In genomic region chr17:73008901-73009300, GRCm38 (mm10) we compare ENCODE assay signal across 8 mouse cellular contexts.
DNase-seq lines count a peak whose midpoint lies in the region; ATAC-seq and TF ChIP-seq lines count a peak whose summit lies in the region.

No protein-coding gene starts in this region.

- H3K36me3 ChIP-seq in midbrain, embryonic 10.5 days: no peaks in the 10 kb centered on the region
- no peaks in the 10 kb centered on the region for H3K36me3 ChIP-seq in midbrain, embryonic 13.5 days
- H3K36me3 ChIP-seq in heart, postnatal 0 days (replicated peaks; ENCODE audit: control insufficient read depth, insufficient read depth, low read length): no peaks in the 10 kb centered on the region

- no peak for ATAC-seq in midbrain, embryonic 13.5 days
- peak; percentile 48; the same call in 1 of the 2 replicates for ATAC-seq in heart, postnatal 0 days (ENCODE audit: insufficient read depth, low read depth)

- 58% methylated on average over 4 of the region's 4 CpGs for WGBS in midbrain, embryonic 10.5 days
- 61% methylated on average over 4 of the region's 4 CpGs for WGBS in midbrain, embryonic 13.5 days
- 55% methylated on average over 4 of the region's 4 CpGs for WGBS in heart, postnatal 0 days

- no peak overlapping the region for H3K4me2 ChIP-seq in midbrain, embryonic 13.5 days (replicated peaks)
- H3K4me2 ChIP-seq in heart, postnatal 0 days (ENCODE audit: low read depth, low read length): no peak overlapping the region

- intact Hi-C loops in left cerebral cortex, postnatal 14 days (cut with DNase I): no loop called here

- H3K4me3 ChIP-seq in midbrain, embryonic 10.5 days: no peak overlapping the region
- H3K4me3 ChIP-seq in midbrain, embryonic 13.5 days (replicated peaks): no peak overlapping the region
- H3K4me3 ChIP-seq in heart, postnatal 0 days (ENCODE audit: low read depth, low read length): no peak overlapping the region

- no peak overlapping the region for H3K27ac ChIP-seq in midbrain, embryonic 10.5 days (replicated peaks)
- H3K27ac ChIP-seq in midbrain, embryonic 13.5 days: no peak overlapping the region
- no peak overlapping the region for H3K27ac ChIP-seq in heart, postnatal 0 days (ENCODE audit: low read depth)

- H3K27me3 ChIP-seq in midbrain, embryonic 10.5 days (ENCODE audit: low read depth, poor library complexity, severe bottlenecking): no peaks in the 10 kb centered on the region
- no peaks in the 10 kb centered on the region for H3K27me3 ChIP-seq in midbrain, embryonic 13.5 days
- H3K27me3 ChIP-seq in heart, postnatal 0 days (ENCODE audit: control insufficient read depth, insufficient read depth, low read length): no peaks in the 10 kb centered on the region

- TF ChIP-seq EP300 in heart, postnatal 0 days (IDR thresholded peaks at IDR 0.05; ENCODE audit: low read depth): no peak

- TF ChIP-seq CTCF in heart, postnatal 0 days (IDR thresholded peaks at IDR 0.05; ENCODE audit: low read depth): peak; percentile 77

- peaks cover 13% of the 10 kb centered on the region for H3K4me1 ChIP-seq in midbrain, embryonic 10.5 days
- peaks cover 4% of the 10 kb centered on the region; the same call in 1 of the 2 replicates for H3K4me1 ChIP-seq in midbrain, embryonic 13.5 days (replicated peaks)
- H3K4me1 ChIP-seq in heart, postnatal 0 days (ENCODE audit: control insufficient read depth, insufficient read depth): peaks cover 29% of the 10 kb centered on the region

- peak; percentile 52 for DNase-seq in midbrain, embryonic 10.5 days (ENCODE audit: low spot score)
- peak; percentile 67 for DNase-seq in ZHBTc4 (ENCODE audit: low read depth, low spot score)
- DNase-seq in cerebellum, postnatal 25 days: peak; percentile 35 to 57
- peak; percentile 70 for DNase-seq in heart, postnatal 0 days (ENCODE audit: low spot score)
- DNase-seq in left cerebral cortex, postnatal 14 days (ENCODE audit: low spot score in 2 of 2): peak; percentile 32 to 50
- DNase-seq in natural killer cell, adult 2 months (ENCODE audit: low spot score in 2 of 2): peak; percentile 64 to 76
- DNase-seq in thymus, postnatal 36 days: peak; percentile 56 to 58

- no peak overlapping the region for H3K9ac ChIP-seq in midbrain, embryonic 13.5 days (replicated peaks)
- H3K9ac ChIP-seq in heart, postnatal 0 days (replicated peaks; ENCODE audit: low read depth, low read length): no peak overlapping the region

- H3K9me3 ChIP-seq in midbrain, embryonic 10.5 days (replicated peaks): no peaks in the 10 kb centered on the region
- no peaks in the 10 kb centered on the region for H3K9me3 ChIP-seq in midbrain, embryonic 13.5 days
- H3K9me3 ChIP-seq in heart, postnatal 0 days (replicated peaks; ENCODE audit: control insufficient read depth, low read length): no peaks in the 10 kb centered on the region
